Mouse (Mus musculus): ENCODE results near the gene Erbin.

DNA sequence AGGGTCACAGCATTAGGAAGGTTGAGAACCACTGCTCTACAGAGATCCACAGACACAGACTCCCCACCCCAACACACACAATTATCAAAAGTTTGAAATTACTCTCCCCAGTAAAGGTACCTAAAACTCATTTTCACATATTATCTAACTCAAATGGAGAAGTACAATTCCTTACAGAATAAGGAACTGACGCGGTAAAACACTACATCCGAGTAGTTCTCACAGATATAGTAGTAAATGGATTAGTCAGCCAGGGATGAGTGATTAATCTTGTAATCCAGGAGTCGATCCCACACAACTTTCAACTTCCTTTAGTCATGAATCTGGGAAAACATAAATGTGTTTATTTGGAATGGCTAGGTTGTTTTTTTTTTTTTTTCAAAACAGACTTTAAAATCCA lies 22.7 kb downstream of the Erbin start:
- TF ChIP-seq USF1 (IDR thresholded peaks at IDR 0.05; ENCODE audit: low read depth) (no peak), MAX (IDR thresholded peaks at IDR 0.05; ENCODE audit: low read depth) (no peak), MYOG (IDR thresholded peaks at IDR 0.05; ENCODE audit: control insufficient read depth in 1 of 3, insufficient read depth in 1 of 3, insufficient read length in 2 of 3, low read depth in 2 of 3) (no peak), POLR2AphosphoS2 (IDR thresholded peaks at IDR 0.05; ENCODE audit: insufficient read length, low read depth) (no peak), E2F4 (IDR thresholded peaks at IDR 0.05; ENCODE audit: insufficient read depth) (no peak), POLR2A (IDR thresholded peaks at IDR 0.05; ENCODE audit: insufficient read length, low read depth) (no peak), CEBPB (IDR thresholded peaks at IDR 0.05; ENCODE audit: insufficient read depth, poor library complexity, severe bottlenecking) (no peak), TCF12 (IDR thresholded peaks at IDR 0.05; ENCODE audit: insufficient read depth, poor library complexity, severe bottlenecking) (no peak), TCF3 (IDR thresholded peaks at IDR 0.05; ENCODE audit: insufficient read length, low read depth) (no peak), MYOD1 (IDR thresholded peaks at IDR 0.05; ENCODE audit: control insufficient read depth in 1 of 3, insufficient read length in 2 of 3, low read depth in 2 of 3) (no peak), SRF (IDR thresholded peaks at IDR 0.05; ENCODE audit: control insufficient read depth, insufficient read length, low read depth) (no peak), REST (IDR thresholded peaks at IDR 0.05; ENCODE audit: insufficient read depth, insufficient read length) (no peak)
